Mouse (Mus musculus) G1E (cell line): ENCODE measurements at regions not wholly inside any gene's neighbourhood (a gene's known extent, or its start where the extent isn't known, plus 50 kb on each side); places are given as distances from the start of the nearest gene placed in this dataset.

ENCODE experiments used
- CTCF ChIP-seq: IDR thresholded peaks from 2 replicates; pipeline ENCODE4 v1.5.1; 2012; ENCODE audit warnings: low read depth, low read length, inconsistent platforms, mixed read lengths
- GATA1 ChIP-seq: IDR thresholded peaks from 2 replicates; pipeline ENCODE4 v1.6.1; 2012; ENCODE audit warnings: borderline replicate concordance, low read length, inconsistent platforms, mixed read lengths
- POLR2AphosphoS5 ChIP-seq: IDR thresholded peaks from 2 replicates; pipeline ENCODE4 v1.6.1; 2012; ENCODE audit warnings: low read depth, low read length, inconsistent platforms; ENCODE audit not compliant: insufficient replicate concordance
- TAL1 ChIP-seq: conservative IDR thresholded peaks from 2 replicates; pipeline ENCODE4 v1.6.1; 2012; ENCODE audit warnings: low read depth, low read length, inconsistent platforms, mixed read lengths

DNA sequence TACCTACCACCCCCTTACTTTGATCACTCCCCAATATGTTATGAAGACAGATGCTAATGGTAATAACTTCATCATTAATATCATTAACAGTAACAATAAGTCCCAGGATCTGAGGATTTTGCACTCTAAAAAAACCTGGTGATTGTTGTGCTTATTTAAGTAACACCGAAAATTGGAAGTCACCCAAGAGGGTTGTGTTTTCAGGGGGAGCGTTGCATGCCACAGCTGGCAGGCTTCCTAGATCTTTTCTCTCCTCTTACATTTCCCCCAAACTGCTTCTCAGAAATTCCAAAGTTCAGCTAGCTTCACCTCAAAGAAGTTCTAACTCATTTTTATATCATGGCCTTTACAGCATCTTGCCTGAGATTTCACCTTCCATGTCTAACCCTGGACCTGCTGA lies 444.3 kb downstream of the Gm826 start:
- TF ChIP-seq GATA1 (no peak), CTCF (no peak), TAL1 (no peak), POLR2AphosphoS5 (no peak)
